Mouse (Mus musculus) embryo, embryonic 11.5 days (tissue): ENCODE measurements around the gene Pebp1.
"Not testable (repeated sequence)": the region's sequence is repeated elsewhere in the genome, so short reads cannot be mapped to it uniquely, and the experiment has no call there.

Experiments used
- DNase-seq: peaks from one replicate; pipeline ENCODE4 v3.0.0-alpha.2; 2012; ENCODE audit warnings: low read depth, low spot score

Gene Pebp1

GRCm38 (mm10) chr5:117286831-117287822 is at the start of gene Pebp1:
Pebp1 (minus strand) TSS chr5:117287625.
- peak; percentile 93 for DNase-seq

- DNase-seq, result no peak
Observed at GRCm38 (mm10) chr5:117330457-117330856, 43.0 kb upstream of the Pebp1 start.

GRCm38 (mm10) chr5:117326408-117326807 is 39.0 kb upstream of the Pebp1 start:
- no peak for DNase-seq

GRCm38 (mm10) chr5:117323751-117324150 is 36.3 kb upstream of the Pebp1 start:
- DNase-seq, result no peak

GRCm38 (mm10) chr5:117318741-117319629 is 31.6 kb upstream of the Pebp1 start, which contains the start of gene Vsig10:
Vsig10 (plus strand) TSS chr5:117319083.
- no peak for DNase-seq

- no peak for DNase-seq
Observed at GRCm38 (mm10) chr5:117314587-117315428, 27.4 kb upstream of the Pebp1 start.

- no peak for DNase-seq
Observed at GRCm38 (mm10) chr5:117313909-117314308, 26.5 kb upstream of the Pebp1 start.

GRCm38 (mm10) chr5:117313420-117313819 is 26.0 kb upstream of the Pebp1 start:
- DNase-seq, result no peak

- DNase-seq, result no peak
Observed at GRCm38 (mm10) chr5:117307699-117308098, 20.3 kb upstream of the Pebp1 start.

GRCm38 (mm10) chr5:117306826-117307225 is 19.4 kb upstream of the Pebp1 start:
- no peak for DNase-seq

GRCm38 (mm10) chr5:117305754-117306153 is 18.3 kb upstream of the Pebp1 start:
- DNase-seq, result no peak

GRCm38 (mm10) chr5:117304947-117305346 is 17.5 kb upstream of the Pebp1 start:
- DNase-seq, result no peak

GRCm38 (mm10) chr5:117303691-117304579 is 16.5 kb upstream of the Pebp1 start:
- no peak for DNase-seq

GRCm38 (mm10) chr5:117302899-117303298 is 15.5 kb upstream of the Pebp1 start:
- no peak for DNase-seq

- DNase-seq, result no peak
Observed at GRCm38 (mm10) chr5:117295011-117295410, 7.6 kb upstream of the Pebp1 start.

GRCm38 (mm10) chr5:117293776-117294175 is 6.4 kb upstream of the Pebp1 start:
- not testable (repeated sequence) for DNase-seq

GRCm38 (mm10) chr5:117292547-117292946 is 5.1 kb upstream of the Pebp1 start:
- no peak for DNase-seq

- no peak for DNase-seq
Observed at GRCm38 (mm10) chr5:117291312-117291711, 3.9 kb upstream of the Pebp1 start.

GRCm38 (mm10) chr5:117290081-117290480 is 2.7 kb upstream of the Pebp1 start:
- DNase-seq, result no peak

- no peak for DNase-seq
Observed at GRCm38 (mm10) chr5:117289646-117290045, 2.2 kb upstream of the Pebp1 start.
